Mouse (Mus musculus) forebrain, embryonic 14.5 days (tissue): Measurements from ENCODE around the gene 9330159F19Rik. TPM values are rescaled to one million over a fixed set of nuclear protein-coding genes. Genes with fewer than 3 reads are reported as not detected.

Experiments
- ATAC-seq: fragments of 200-750 bp; cut with Nextera tagmentation; 2 replicates; pipeline ENCODE4 v1.8.0; 2017; ENCODE audit warnings: mild to moderate bottlenecking, moderate library complexity
- DNase-seq: peaks from one replicate; pipeline ENCODE4 v3.0.0-alpha.2; 2015; ENCODE audit warnings: low spot score
- H3K27ac ChIP-seq: fragments of 300-500 bp; sonication (generic); 2 replicates; pipeline ENCODE4 v1.5.1; 2014; ENCODE audit warnings: low read depth, mild to moderate bottlenecking, control low read depth, low read length, moderate library complexity
- H3K27me3 ChIP-seq: fragments of 300-500 bp; sonication (generic); replicated peaks from 2 replicates; pipeline ENCODE4 v1.6.1; 2014; ENCODE audit warnings: low read length, control low read depth, mixed read lengths; ENCODE audit not compliant: control insufficient read depth, insufficient read depth
- H3K36me3 ChIP-seq: fragments of 300-500 bp; sonication (generic); 2 replicates; pipeline ENCODE4 v1.6.1; 2014; ENCODE audit warnings: low read length, control low read depth; ENCODE audit not compliant: control insufficient read depth, insufficient read depth
- H3K4me1 ChIP-seq: fragments of 300-500 bp; sonication (generic); 2 replicates; pipeline ENCODE4 v1.6.1; 2014; ENCODE audit warnings: antibody characterized with exemption, low read length, control low read depth; ENCODE audit not compliant: control insufficient read depth, insufficient read depth
- H3K4me2 ChIP-seq: fragments of 300-500 bp; sonication (generic); 2 replicates; pipeline ENCODE4 v1.6.1; 2014; ENCODE audit warnings: mild to moderate bottlenecking, control low read depth, low read length
- H3K4me3 ChIP-seq: fragments of 300-500 bp; sonication (generic); 2 replicates; pipeline ENCODE4 v1.5.1; 2014; ENCODE audit warnings: low read depth, low read length, control low read depth
- H3K9ac ChIP-seq: fragments of 300-500 bp; sonication (generic); 2 replicates; pipeline ENCODE4 v1.6.1; 2014; ENCODE audit warnings: mild to moderate bottlenecking, low read length, control low read depth, moderate library complexity
- H3K9me3 ChIP-seq: fragments of 300-500 bp; sonication (generic); replicated peaks from 2 replicates; pipeline ENCODE4 v1.6.1; 2016; ENCODE audit warnings: low read length, control low read depth, mixed read lengths; ENCODE audit not compliant: control insufficient read depth
- WGBS: fragments of 180-500 bp; shearing (Covaris S2); extraction: QIAGEN DNeasy Blood & Tissue Kit; methylation state at CpG from one replicate; pipeline ENCODE4 v1.1.7; 2014; 5-methylcytosine and 5-hydroxymethylcytosine counted together
- polyA plus RNA-seq: library from polyadenylated mRNA; unstranded; fragments of >200 nt; fragmentation: Nextera tagmentation; extraction: Ambion mirVana; gene quantifications from 2 replicates; pipeline ENCODE4 v1.2.1, GENCODE M21; 2014

Gene 9330159F19Rik
- polyA plus RNA-seq, 1 experiment from 2014 or later, result 27.7 TPM

- DNase-seq (no peak), ATAC-seq (no peak)
- no peak overlapping the region for H3K4me3 ChIP-seq
- no peak overlapping the region for H3K27ac ChIP-seq
- 94% methylated on average over 4 of the region's 4 CpGs for WGBS
- H3K4me1 ChIP-seq, result no peaks in the 10 kb centered on the region
- no peak overlapping the region for H3K4me2 ChIP-seq
- no peak overlapping the region for H3K9ac ChIP-seq
- no peaks in the 10 kb centered on the region for H3K9me3 ChIP-seq
- H3K27me3 ChIP-seq, result no peaks in the 10 kb centered on the region
- H3K36me3 ChIP-seq, result peaks cover 44% of the 10 kb centered on the region
These were observed 13.9 kb downstream of the 9330159F19Rik start for GRCm38 (mm10) chr10:29225329-29225728.

- no peak overlapping the region for H3K9ac ChIP-seq
- no peaks in the 10 kb centered on the region for H3K4me1 ChIP-seq
- peak; percentile 67; the same call in 1 of the 2 replicates for ATAC-seq
- DNase-seq, result peak; percentile 61
- peaks cover 18% of the 10 kb centered on the region for H3K36me3 ChIP-seq
- no peaks in the 10 kb centered on the region for H3K9me3 ChIP-seq
- no peak overlapping the region for H3K4me3 ChIP-seq
- H3K4me2 ChIP-seq, result no peak overlapping the region
- WGBS, result 62% methylated on average over 2 of the region's 2 CpGs
- H3K27ac ChIP-seq, result no peak overlapping the region
- no peaks in the 10 kb centered on the region for H3K27me3 ChIP-seq
These were observed 19.8 kb downstream of the 9330159F19Rik start for GRCm38 (mm10) chr10:29231208-29231607.

Other genes starting within 250 kb of the 9330159F19Rik start
- gene 2310057J18Rik, start 225.3 kb upstream of the 9330159F19Rik start, polyA plus RNA-seq, result not detected in 2 replicates
- 47.0 and 74.8 TPM in 2 replicates for gene Soga3, start 67.8 kb upstream of the 9330159F19Rik start, polyA plus RNA-seq
- 8.3 and 14.9 TPM in 2 replicates for gene Gm49353, start 12.7 kb upstream of the 9330159F19Rik start, polyA plus RNA-seq
- 23.3 and 23.6 TPM in 2 replicates for gene Echdc1, start 101.6 kb downstream of the 9330159F19Rik start, polyA plus RNA-seq
- 71.0 and 80.3 TPM in 2 replicates for gene Rnf146, start 150.8 kb downstream of the 9330159F19Rik start, polyA plus RNA-seq